Mouse (Mus musculus) embryo, embryonic 10.5 days (tissue): Measurements from ENCODE around the gene H2-M3.
"Not testable (repeated sequence)": the region's sequence is repeated elsewhere in the genome, so short reads cannot be mapped to it uniquely, and the experiment has no call there.

Source experiments
- DNase-seq: peaks from one replicate; pipeline ENCODE4 v3.0.0-alpha.2; 2015; ENCODE audit warnings: low spot score

Gene H2-M3

DNA sequence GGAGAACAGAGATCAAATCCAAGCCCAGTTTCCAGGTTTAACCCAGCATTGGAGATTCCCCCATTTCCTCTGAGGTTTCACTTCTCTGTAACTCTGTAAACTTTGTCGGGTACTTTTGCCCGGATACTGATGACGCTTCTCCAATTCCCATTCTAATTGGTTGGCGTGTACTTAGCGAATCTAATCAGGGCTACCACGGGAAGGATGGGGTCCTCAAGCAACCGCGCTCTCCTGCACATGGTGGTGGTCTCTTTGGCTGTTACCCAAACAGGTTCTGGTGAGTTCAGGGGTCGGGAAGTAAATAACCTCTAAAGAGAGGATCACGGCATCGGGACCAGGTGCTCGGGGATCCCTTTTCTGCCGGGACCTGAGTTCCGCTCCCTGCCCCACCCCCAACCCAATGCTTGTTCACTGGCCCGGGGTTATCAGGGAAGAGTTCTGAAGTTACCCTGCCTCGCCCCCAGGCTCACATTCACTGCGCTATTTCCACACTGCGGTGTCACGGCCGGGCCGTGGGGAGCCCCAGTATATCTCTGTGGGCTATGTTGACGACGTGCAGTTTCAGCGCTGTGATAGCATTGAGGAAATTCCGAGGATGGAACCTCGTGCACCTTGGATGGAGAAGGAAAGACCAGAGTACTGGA is at the start of gene H2-M3:
Gene H2-M3, plus strand, starts transcription at position 163 of the 644 bp plus-strand sequence.
- DNase-seq, result peak; percentile 97

- DNase-seq, result peak; percentile 8
Measured at GRCm38 (mm10) chr17:37221879-37222278, 48.1 kb upstream of the H2-M3 start.

DNA sequence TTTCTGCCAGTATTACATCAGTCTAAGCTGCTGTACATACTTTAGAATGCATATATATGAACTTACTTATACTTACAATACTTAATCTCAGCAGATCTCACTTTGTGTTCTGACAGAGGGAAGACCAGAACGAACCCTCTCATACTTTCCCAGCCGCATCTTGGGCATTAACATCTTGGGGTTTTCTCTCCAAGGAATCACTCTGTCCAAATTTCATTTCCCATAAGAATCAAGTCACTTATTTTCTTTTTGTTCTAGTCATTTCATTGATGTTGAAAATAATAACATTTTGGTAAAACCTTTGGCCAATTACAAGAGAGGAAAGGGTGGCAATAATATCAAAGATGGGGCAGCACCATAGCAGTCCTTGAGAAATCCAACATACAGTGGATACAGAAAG is 32.8 kb upstream of the H2-M3 start, which contains the start of gene Olfr97:
Gene Olfr97, minus strand, starts transcription at position 101 of the 400 bp plus-strand sequence.
- not testable (repeated sequence) for DNase-seq

GRCm38 (mm10) chr17:37242198-37242597 is 27.8 kb upstream of the H2-M3 start:
- DNase-seq, result no peak

GRCm38 (mm10) chr17:37246715-37247114 is 23.3 kb upstream of the H2-M3 start:
- peak; percentile 52 for DNase-seq

GRCm38 (mm10) chr17:37249460-37249859 is 20.6 kb upstream of the H2-M3 start:
- no peak for DNase-seq

- DNase-seq, result peak; percentile 33
Measured at GRCm38 (mm10) chr17:37250544-37250943, 19.5 kb upstream of the H2-M3 start.

DNA sequence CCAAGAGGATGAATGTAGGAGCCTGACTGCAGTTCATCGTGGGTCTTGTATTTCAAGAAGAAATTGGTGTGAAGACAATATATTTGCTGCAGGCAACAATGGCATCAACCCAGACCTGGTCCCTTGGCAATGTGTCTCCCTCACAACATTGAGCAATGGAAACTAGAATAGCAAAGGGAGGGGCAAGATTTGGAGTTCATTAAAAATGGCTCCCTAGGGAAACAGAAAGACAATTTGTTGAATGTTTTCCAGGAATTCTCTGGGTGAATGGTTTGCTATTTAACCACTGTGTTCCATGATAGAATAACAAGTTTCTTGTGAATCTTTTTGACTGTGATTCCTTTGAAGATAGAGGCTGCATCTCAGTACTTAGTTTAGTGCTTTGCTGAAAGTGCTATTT is 6.4 kb upstream of the H2-M3 start, which contains the start of gene Olfr98:
Gene Olfr98, minus strand, starts transcription at position 124 of the 400 bp plus-strand sequence.
- DNase-seq, result no peak

DNA sequence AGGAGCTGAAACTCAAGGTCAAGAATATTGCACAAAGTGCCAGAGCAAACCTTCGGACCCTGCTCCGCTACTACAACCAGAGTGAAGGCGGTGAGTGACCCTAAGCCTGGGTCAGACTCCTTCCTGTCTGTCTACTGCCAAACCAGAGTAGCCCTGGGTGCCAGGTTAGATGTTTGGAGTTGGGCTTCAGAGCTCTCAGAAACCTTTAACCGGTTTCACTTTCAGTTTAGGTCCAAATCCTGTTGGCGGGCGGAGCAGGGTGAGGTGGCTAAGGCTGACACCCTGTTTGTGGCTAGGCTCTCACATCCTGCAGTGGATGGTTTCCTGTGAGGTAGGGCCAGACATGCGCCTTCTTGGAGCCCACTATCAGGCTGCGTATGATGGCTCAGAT is 677 bp downstream of the H2-M3 start:
- peak; percentile 14 for DNase-seq

- DNase-seq, result no peak
Measured at GRCm38 (mm10) chr17:37275626-37276248, 5.7 kb downstream of the H2-M3 start.

GRCm38 (mm10) chr17:37276573-37276972 is 6.6 kb downstream of the H2-M3 start:
- no peak for DNase-seq

DNA sequence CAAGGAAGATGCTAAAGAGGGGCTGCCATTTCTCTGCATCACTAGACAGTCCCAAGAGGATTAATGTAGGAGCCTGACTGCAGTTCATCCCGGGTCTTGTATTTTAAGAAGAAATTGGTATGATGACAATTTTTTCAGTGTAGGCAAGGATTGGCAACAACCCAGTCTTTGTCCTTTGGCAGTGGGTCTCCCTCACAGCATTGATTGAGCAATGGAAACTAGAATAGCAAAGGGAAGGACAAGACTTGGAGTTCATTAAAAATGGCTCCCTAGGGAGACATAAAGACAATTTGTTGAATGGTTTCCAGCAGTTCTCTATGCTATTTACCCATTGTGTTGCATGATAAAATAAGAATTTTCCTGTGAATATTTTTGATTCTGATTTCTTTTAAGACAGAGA is 10.3 kb downstream of the H2-M3 start:
- DNase-seq, result no peak

- DNase-seq, result no peak
Measured at GRCm38 (mm10) chr17:37283360-37283759, 13.3 kb downstream of the H2-M3 start, which contains the start of gene Olfr99. Gene Olfr99, minus strand, starts transcription at chr17:37283460.

GRCm38 (mm10) chr17:37304213-37304612 is 34.2 kb downstream of the H2-M3 start, which contains the start of gene Olfr101:
Gene Olfr101, minus strand, starts transcription at chr17:37304313.
- no peak for DNase-seq

GRCm38 (mm10) chr17:37308483-37308882 is 38.5 kb downstream of the H2-M3 start:
- peak; percentile 19 for DNase-seq

- no peak for DNase-seq
Measured at GRCm38 (mm10) chr17:37310146-37310699, 40.2 kb downstream of the H2-M3 start.

DNA sequence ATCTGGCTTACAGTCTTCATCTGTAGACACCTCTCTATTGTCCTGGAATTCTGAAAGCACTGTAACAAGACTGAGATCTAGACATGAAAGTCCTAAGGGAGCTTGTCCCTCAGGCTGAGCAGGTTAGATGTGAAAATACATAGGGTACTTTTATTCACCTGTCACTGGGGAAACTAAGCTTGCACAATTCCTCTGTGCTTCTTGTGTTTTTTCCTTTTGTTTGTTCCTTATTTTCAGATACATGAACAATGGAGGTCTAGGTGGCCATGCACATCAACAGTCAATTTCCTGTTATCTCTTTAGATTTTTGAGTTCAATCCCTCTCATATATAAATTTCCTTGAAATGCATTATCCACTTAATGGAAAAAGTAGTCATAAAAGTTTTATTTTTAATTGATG is 46.9 kb downstream of the H2-M3 start, which contains the start of gene Olfr102:
Gene Olfr102, minus strand, starts transcription at position 101 of the 400 bp plus-strand sequence.
- no peak for DNase-seq
